Mouse (Mus musculus) heart, embryonic 10.5 days (tissue): Measurements from ENCODE around the gene Hs3st3a1. TPM values are rescaled to one million over a fixed set of nuclear protein-coding genes. Genes with fewer than 3 reads are reported as not detected.

Experiments
- DNase-seq: peaks from one replicate; pipeline ENCODE4 v3.0.0-alpha.2; 2017; ENCODE audit warnings: low spot score
- H3K27ac ChIP-seq: fragments of 300-500 bp; sonication (generic); 2 replicates; pipeline ENCODE4 v1.5.1; 2016; ENCODE audit warnings: mild to moderate bottlenecking
- H3K27me3 ChIP-seq: fragments of 300-500 bp; sonication (generic); 2 replicates; pipeline ENCODE4 v1.6.1; 2016; ENCODE audit warnings: mild to moderate bottlenecking; ENCODE audit not compliant: poor library complexity, insufficient read depth, severe bottlenecking
- H3K36me3 ChIP-seq: fragments of 300-500 bp; sonication (generic); 2 replicates; pipeline ENCODE4 v1.6.1; 2016; ENCODE audit warnings: mild to moderate bottlenecking, moderate library complexity
- H3K4me1 ChIP-seq: fragments of 300-500 bp; sonication (generic); 2 replicates; pipeline ENCODE4 v1.6.1; 2016; ENCODE audit warnings: mild to moderate bottlenecking
- H3K4me3 ChIP-seq: fragments of 300-500 bp; sonication (generic); 2 replicates; pipeline ENCODE4 v1.5.1; 2016; ENCODE audit warnings: mild to moderate bottlenecking, moderate library complexity
- H3K9me3 ChIP-seq: fragments of 300-500 bp; sonication (generic); 2 replicates; pipeline ENCODE4 v1.6.1; 2016; ENCODE audit warnings: mild to moderate bottlenecking, moderate library complexity
- WGBS: fragments of 180-500 bp; shearing (Covaris S2); methylation state at CpG from one replicate; pipeline ENCODE4 v1.1.7; 2016; 5-methylcytosine and 5-hydroxymethylcytosine counted together
- polyA plus RNA-seq: library from polyadenylated mRNA; unstranded; fragments of >200 nt; fragmentation: Nextera tagmentation; extraction: Ambion mirVana; gene quantifications from 2 replicates; pipeline ENCODE4 v1.2.1, GENCODE M21; 2016

The Hs3st3a1 gene
- polyA plus RNA-seq, 1 experiment from 2014 or later: 2.9 TPM

DNA sequence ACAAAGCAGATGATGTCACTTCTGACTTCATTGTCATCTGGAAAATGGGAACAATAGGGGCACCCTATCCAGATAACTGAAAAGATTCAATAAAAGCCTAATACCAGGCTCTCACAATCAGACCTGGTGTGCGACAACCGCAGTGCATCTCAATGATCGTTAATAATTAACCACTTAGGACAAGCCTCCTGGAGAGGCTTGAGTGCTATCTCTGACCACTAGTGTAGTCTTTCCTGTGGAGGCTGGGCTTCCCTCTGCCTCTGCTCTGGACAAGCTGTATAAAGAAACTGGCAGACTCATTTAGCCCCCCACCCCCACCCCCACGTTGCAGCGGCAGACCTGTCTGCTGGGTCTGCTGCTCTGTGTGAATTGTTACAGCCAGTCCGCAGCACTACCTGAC, 107.2 kb downstream of the Hs3st3a1 start:
- no peak overlapping the region for H3K4me3 ChIP-seq
- H3K4me1 ChIP-seq: peaks cover 47% of the 10 kb centered on the region
- H3K27ac ChIP-seq: no peak overlapping the region
- DNase-seq: no peak
- no peaks in the 10 kb centered on the region for H3K27me3 ChIP-seq
- H3K36me3 ChIP-seq: no peaks in the 10 kb centered on the region
- WGBS: 41% methylated on average over 6 of the region's 6 CpGs
- no peaks in the 10 kb centered on the region for H3K9me3 ChIP-seq

DNA sequence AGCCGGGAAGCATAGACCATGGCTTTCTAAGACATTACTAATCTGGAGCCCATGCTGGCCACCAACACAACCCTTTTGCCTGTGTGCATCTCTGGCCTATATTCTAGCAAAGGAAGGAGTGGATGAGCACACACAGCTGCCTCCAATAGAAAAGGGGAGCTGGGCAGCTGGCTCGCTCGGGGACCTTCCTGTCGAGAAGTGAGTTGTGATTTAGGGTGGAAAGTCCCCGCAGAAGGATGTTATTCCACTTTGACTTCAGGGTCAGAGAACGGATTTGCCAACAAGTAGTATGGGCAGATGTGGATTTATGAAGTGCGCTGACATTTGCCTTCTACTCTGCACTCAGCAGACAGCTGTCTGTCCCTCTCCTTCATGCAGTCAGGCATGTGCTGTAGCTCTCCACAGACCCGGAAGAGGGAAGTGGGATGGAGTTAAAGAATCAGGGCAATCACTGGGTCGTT, 108.1 kb downstream of the Hs3st3a1 start:
- no peak overlapping the region for H3K27ac ChIP-seq
- H3K9me3 ChIP-seq: no peaks in the 10 kb centered on the region
- H3K4me3 ChIP-seq: no peak overlapping the region
- no peaks in the 10 kb centered on the region for H3K27me3 ChIP-seq
- no peak for DNase-seq
- H3K4me1 ChIP-seq: peaks cover 47% of the 10 kb centered on the region
- no peaks in the 10 kb centered on the region for H3K36me3 ChIP-seq
- WGBS: 72% methylated on average over 9 of the region's 9 CpGs

DNA sequence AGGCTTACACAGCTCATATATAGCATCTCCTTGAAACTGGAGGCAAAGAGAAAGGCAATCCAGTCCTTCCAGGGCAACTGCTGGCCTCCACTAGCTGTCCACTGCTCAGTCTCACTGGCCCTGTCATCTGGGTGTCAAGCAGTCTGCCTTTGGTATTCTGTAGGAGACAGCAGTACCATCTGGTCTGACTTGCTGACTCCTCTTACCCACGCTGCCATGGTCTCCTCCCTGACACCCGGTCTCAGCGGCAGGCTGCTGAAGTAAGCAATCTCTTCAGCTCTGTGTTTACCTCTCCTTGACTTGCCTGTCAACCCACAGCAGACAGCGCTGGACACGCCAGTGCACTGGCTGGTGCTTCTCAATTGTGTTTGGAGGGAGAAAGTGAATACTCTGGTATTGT, 109.1 kb downstream of the Hs3st3a1 start:
- H3K4me3 ChIP-seq: no peak overlapping the region
- H3K27ac ChIP-seq: no peak overlapping the region
- H3K27me3 ChIP-seq: no peaks in the 10 kb centered on the region
- no peak for DNase-seq
- H3K36me3 ChIP-seq: no peaks in the 10 kb centered on the region
- H3K9me3 ChIP-seq: no peaks in the 10 kb centered on the region
- peaks cover 49% of the 10 kb centered on the region for H3K4me1 ChIP-seq
- 39% methylated on average over 5 of the region's 5 CpGs for WGBS

DNA sequence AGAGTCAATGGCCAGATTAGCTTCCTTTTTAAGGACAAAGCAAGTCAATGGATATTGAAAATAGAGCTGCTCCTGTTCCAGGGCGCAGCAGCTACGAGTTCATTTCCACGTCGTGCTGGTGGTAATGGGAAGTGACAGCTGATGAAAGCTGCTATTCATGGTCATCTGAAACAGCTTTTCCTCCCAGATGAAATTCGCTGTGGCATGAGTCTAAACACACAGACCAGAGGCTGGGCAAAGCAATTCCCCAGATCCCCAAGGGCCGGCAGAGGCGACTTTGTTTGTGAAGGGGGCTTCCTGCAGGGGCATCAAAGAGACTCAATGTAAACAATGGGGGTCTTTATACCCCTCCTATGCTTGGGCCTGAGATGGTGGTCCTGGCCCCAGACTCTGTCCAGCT, 114.2 kb downstream of the Hs3st3a1 start:
- Histone ChIP-seq H3K27ac (0 out of 2 replicates have a peak overlapping the region, but pooled peaks have one; percentile 19), H3K4me1 (peaks cover 26% of the 10 kb centered on the region), H3K27me3 (peaks cover 8% of the 10 kb centered on the region; the same call in 1 of the 2 replicates), H3K4me3 (no peak overlapping the region), H3K9me3 (no peaks in the 10 kb centered on the region), H3K36me3 (no peaks in the 10 kb centered on the region)
- 30% methylated on average over 7 of the region's 7 CpGs for WGBS
- no peak for DNase-seq

DNA sequence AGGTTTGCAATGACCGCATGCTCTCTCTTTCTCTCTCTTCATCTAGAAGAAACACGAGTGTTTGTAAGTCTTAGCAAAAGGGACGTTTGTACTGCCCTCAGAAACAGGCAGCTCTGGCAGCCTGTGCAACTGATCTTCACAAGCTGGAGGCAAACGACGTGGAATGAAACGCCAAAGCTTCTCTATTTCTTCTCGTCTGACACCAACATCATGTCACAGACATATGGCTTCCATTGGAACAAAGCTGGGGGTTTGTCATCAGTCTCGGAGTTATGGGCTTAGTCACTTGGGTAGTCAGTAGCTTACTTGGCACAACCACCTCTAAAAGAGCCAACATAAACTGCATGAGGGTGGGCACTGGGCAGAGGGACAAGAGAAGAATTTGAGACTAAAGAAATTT, 114.8 kb downstream of the Hs3st3a1 start:
- 0 out of 2 replicates have a peak overlapping the region, but pooled peaks have one; percentile 19 for H3K27ac ChIP-seq
- no peak for DNase-seq
- no peaks in the 10 kb centered on the region for H3K9me3 ChIP-seq
- 76% methylated on average over 8 of the region's 8 CpGs for WGBS
- H3K4me1 ChIP-seq: peaks cover 21% of the 10 kb centered on the region
- peaks cover 8% of the 10 kb centered on the region; the same call in 1 of the 2 replicates for H3K27me3 ChIP-seq
- H3K36me3 ChIP-seq: no peaks in the 10 kb centered on the region
- H3K4me3 ChIP-seq: no peak overlapping the region

DNA sequence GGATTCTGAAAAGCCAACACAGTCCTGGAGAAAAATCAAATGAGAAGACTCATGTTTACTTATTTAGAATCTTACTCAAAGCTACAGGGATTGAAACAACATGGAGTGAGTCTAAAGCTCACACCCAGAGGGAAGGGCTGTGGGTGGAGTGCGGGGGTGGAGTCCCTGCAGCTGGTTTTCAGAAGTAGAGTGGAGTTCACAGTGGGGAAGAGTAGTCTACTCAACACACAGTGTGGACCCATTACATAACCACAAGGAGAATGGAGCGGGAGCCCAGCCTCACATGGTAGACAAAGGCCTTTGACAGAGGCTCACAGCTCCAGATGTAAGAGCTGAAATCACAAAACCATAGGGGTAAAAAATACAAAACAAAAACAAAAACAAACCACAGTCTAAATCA, 123.2 kb downstream of the Hs3st3a1 start:
- Histone ChIP-seq H3K27me3 (no peaks in the 10 kb centered on the region), H3K27ac (no peak overlapping the region), H3K4me3 (no peak overlapping the region), H3K36me3 (no peaks in the 10 kb centered on the region), H3K4me1 (peaks cover 9% of the 10 kb centered on the region), H3K9me3 (no peaks in the 10 kb centered on the region)
- WGBS: 87% methylated on average over 2 of the region's 2 CpGs
- no peak for DNase-seq

DNA sequence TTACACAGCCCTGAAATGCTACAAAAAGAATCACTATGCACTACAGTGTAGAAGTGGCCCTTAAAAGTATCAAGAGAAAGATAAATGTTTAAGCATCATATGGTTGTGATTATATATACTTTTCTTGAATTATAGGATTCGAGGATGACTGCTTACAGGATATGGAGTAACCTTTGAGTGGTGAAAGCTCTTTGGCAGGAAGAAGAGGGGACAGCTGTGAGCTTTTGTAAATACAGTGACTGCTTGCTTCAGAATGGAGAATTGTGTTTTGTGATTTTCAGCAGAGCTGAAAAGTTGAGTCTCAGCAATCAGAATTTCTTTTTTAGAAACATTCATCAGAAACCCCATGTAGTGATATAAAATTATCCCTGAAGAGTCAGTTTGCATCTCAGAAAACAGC, 124.3 kb downstream of the Hs3st3a1 start:
- Histone ChIP-seq H3K4me3 (no peak overlapping the region), H3K4me1 (peaks cover 13% of the 10 kb centered on the region)
- 72% methylated on average over 1 of the region's 1 CpGs for WGBS

DNA sequence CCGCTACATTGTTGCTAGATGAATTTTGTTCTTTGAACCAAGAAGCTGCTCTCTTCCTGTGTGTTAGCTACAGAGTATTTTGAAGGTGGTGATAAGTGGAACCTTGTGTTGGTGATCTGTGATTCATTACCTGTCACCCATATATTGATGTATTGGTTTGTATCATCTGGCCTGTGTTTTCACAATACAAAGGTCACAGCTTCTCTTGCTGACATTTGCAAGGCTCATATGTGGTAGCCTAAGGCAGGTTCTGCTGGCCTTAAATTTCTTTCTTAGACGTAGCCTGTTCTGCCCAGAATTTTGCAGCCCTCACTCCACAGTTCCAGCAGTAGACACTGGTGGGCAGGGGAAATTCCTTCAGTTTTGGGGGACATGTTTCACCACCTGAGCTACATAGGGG, 125.3 kb downstream of the Hs3st3a1 start:
- no peak for DNase-seq
- Histone ChIP-seq H3K27me3 (no peaks in the 10 kb centered on the region), H3K9me3 (no peaks in the 10 kb centered on the region), H3K36me3 (no peaks in the 10 kb centered on the region), H3K4me3 (no peak overlapping the region), H3K27ac (no peak overlapping the region), H3K4me1 (peaks cover 13% of the 10 kb centered on the region)
- WGBS: 68% methylated on average over 2 of the region's 2 CpGs

More for the DNA sequence above, 124.3 kb downstream of the Hs3st3a1 start:
- Histone ChIP-seq H3K9me3 (no peaks in the 10 kb centered on the region), H3K36me3 (no peaks in the 10 kb centered on the region), H3K27ac (no peak overlapping the region), H3K27me3 (no peaks in the 10 kb centered on the region)
- DNase-seq: no peak

DNA sequence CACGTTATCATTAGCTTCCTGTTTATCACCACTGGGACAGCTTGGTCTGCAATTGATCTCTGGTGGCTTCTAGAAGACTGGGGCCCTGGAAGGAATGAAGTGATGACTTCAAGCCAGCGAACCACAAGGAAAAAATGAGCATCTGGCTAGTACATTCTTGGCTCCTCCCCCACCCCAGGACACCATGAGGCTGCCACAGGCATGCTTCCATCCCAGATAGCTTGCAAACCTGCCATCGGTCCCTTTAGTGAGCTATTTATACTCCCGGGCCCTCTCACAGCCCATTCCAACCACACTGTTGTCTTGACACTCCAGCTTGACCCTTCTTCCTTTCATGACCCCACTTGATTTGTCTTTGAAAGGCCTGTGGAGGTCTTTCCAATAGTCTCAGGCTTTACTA, 127.6 kb downstream of the Hs3st3a1 start:
- H3K4me1 ChIP-seq: peaks cover 13% of the 10 kb centered on the region
- no peaks in the 10 kb centered on the region for H3K36me3 ChIP-seq
- peak overlapping the region; percentile 11; the same call in 1 of the 2 replicates for H3K27ac ChIP-seq
- WGBS: 25% methylated on average over 4 of the region's 4 CpGs
- DNase-seq: no peak
- no peaks in the 10 kb centered on the region for H3K9me3 ChIP-seq
- no peak overlapping the region for H3K4me3 ChIP-seq
- no peaks in the 10 kb centered on the region for H3K27me3 ChIP-seq

Other genes starting within 250 kb of the Hs3st3a1 start
- 0.62 and 2.6 TPM in 2 replicates for gene F930015N05Rik, start 1.3 kb downstream of the Hs3st3a1 start, polyA plus RNA-seq